Mouse (Mus musculus) forebrain, embryonic 14.5 days (tissue): ENCODE data around the gene Nmt1. TPM values are rescaled to one million over a fixed set of nuclear protein-coding genes. Genes with fewer than 3 reads are reported as not detected.

ENCODE experiments used
- ATAC-seq: fragments of 200-750 bp; cut with Nextera tagmentation; 2 replicates; pipeline ENCODE4 v1.8.0; 2017; ENCODE audit warnings: mild to moderate bottlenecking, moderate library complexity
- DNase-seq: peaks from one replicate; pipeline ENCODE4 v3.0.0-alpha.2; 2015; ENCODE audit warnings: low spot score
- H3K27ac ChIP-seq: fragments of 300-500 bp; sonication (generic); 2 replicates; pipeline ENCODE4 v1.5.1; 2014; ENCODE audit warnings: low read depth, mild to moderate bottlenecking, control low read depth, low read length, moderate library complexity
- H3K27me3 ChIP-seq: fragments of 300-500 bp; sonication (generic); replicated peaks from 2 replicates; pipeline ENCODE4 v1.6.1; 2014; ENCODE audit warnings: low read length, control low read depth, mixed read lengths; ENCODE audit not compliant: control insufficient read depth, insufficient read depth
- H3K36me3 ChIP-seq: fragments of 300-500 bp; sonication (generic); 2 replicates; pipeline ENCODE4 v1.6.1; 2014; ENCODE audit warnings: low read length, control low read depth; ENCODE audit not compliant: control insufficient read depth, insufficient read depth
- H3K4me1 ChIP-seq: fragments of 300-500 bp; sonication (generic); 2 replicates; pipeline ENCODE4 v1.6.1; 2014; ENCODE audit warnings: antibody characterized with exemption, low read length, control low read depth; ENCODE audit not compliant: control insufficient read depth, insufficient read depth
- H3K4me2 ChIP-seq: fragments of 300-500 bp; sonication (generic); 2 replicates; pipeline ENCODE4 v1.6.1; 2014; ENCODE audit warnings: mild to moderate bottlenecking, control low read depth, low read length
- H3K4me3 ChIP-seq: fragments of 300-500 bp; sonication (generic); 2 replicates; pipeline ENCODE4 v1.5.1; 2014; ENCODE audit warnings: low read depth, low read length, control low read depth
- H3K9ac ChIP-seq: fragments of 300-500 bp; sonication (generic); 2 replicates; pipeline ENCODE4 v1.6.1; 2014; ENCODE audit warnings: mild to moderate bottlenecking, low read length, control low read depth, moderate library complexity
- H3K9me3 ChIP-seq: fragments of 300-500 bp; sonication (generic); replicated peaks from 2 replicates; pipeline ENCODE4 v1.6.1; 2016; ENCODE audit warnings: low read length, control low read depth, mixed read lengths; ENCODE audit not compliant: control insufficient read depth
- WGBS: fragments of 180-500 bp; shearing (Covaris S2); extraction: QIAGEN DNeasy Blood & Tissue Kit; methylation state at CpG from one replicate; pipeline ENCODE4 v1.1.7; 2014; 5-methylcytosine and 5-hydroxymethylcytosine counted together
- polyA plus RNA-seq: library from polyadenylated mRNA; unstranded; fragments of >200 nt; fragmentation: Nextera tagmentation; extraction: Ambion mirVana; gene quantifications from 2 replicates; pipeline ENCODE4 v1.2.1, GENCODE M21; 2014

The Nmt1 gene
- polyA plus RNA-seq, 1 experiment from 2014 or later: 43.8 TPM

GRCm38 (mm10) chr11:103046286-103046685 lies 18.3 kb downstream of the Nmt1 start:
- DNase-seq: no peak
- peaks cover 63% of the 10 kb centered on the region for H3K36me3 ChIP-seq
- H3K9me3 ChIP-seq: no peaks in the 10 kb centered on the region
- WGBS: 39% methylated on average over 8 of the region's 8 CpGs
- no peaks in the 10 kb centered on the region for H3K27me3 ChIP-seq
- H3K4me3 ChIP-seq: no peak overlapping the region
- no peaks in the 10 kb centered on the region for H3K4me1 ChIP-seq
- no peak overlapping the region for H3K9ac ChIP-seq
- ATAC-seq: no peak
- H3K4me2 ChIP-seq: no peak overlapping the region
- no peak overlapping the region for H3K27ac ChIP-seq

- Histone ChIP-seq H3K36me3 (peaks cover 72% of the 10 kb centered on the region), H3K4me1 (no peaks in the 10 kb centered on the region), H3K9ac (no peak overlapping the region), H3K4me2 (no peak overlapping the region), H3K4me3 (no peak overlapping the region), H3K27ac (no peak overlapping the region), H3K9me3 (no peaks in the 10 kb centered on the region), H3K27me3 (no peaks in the 10 kb centered on the region)
- peak; percentile 19 for DNase-seq
- WGBS: 95% methylated on average over 5 of the region's 5 CpGs
- no peak for ATAC-seq
These were observed 21.6 kb downstream of the Nmt1 start for GRCm38 (mm10) chr11:103049611-103050010.

GRCm38 (mm10) chr11:103050153-103050552 lies 22.2 kb downstream of the Nmt1 start:
- no peak overlapping the region for H3K4me2 ChIP-seq
- H3K4me3 ChIP-seq: no peak overlapping the region
- DNase-seq (no peak), ATAC-seq (no peak)
- no peak overlapping the region for H3K9ac ChIP-seq
- 94% methylated on average over 9 of the region's 9 CpGs for WGBS
- H3K27me3 ChIP-seq: no peaks in the 10 kb centered on the region
- no peaks in the 10 kb centered on the region for H3K9me3 ChIP-seq
- H3K4me1 ChIP-seq: no peaks in the 10 kb centered on the region
- peaks cover 68% of the 10 kb centered on the region for H3K36me3 ChIP-seq
- no peak overlapping the region for H3K27ac ChIP-seq

- no peaks in the 10 kb centered on the region for H3K9me3 ChIP-seq
- H3K4me2 ChIP-seq: no peak overlapping the region
- H3K27me3 ChIP-seq: no peaks in the 10 kb centered on the region
- H3K9ac ChIP-seq: no peak overlapping the region
- no peaks in the 10 kb centered on the region for H3K4me1 ChIP-seq
- 84% methylated on average over 8 of the region's 8 CpGs for WGBS
- DNase-seq (no peak), ATAC-seq (no peak)
- no peak overlapping the region for H3K27ac ChIP-seq
- H3K36me3 ChIP-seq: peaks cover 68% of the 10 kb centered on the region
- H3K4me3 ChIP-seq: no peak overlapping the region
These were observed 23.3 kb downstream of the Nmt1 start for GRCm38 (mm10) chr11:103051249-103051691.

- ATAC-seq (no peak), DNase-seq (no peak)
- H3K9ac ChIP-seq: no peak overlapping the region
- 91% methylated on average over 6 of the region's 6 CpGs for WGBS
- no peak overlapping the region for H3K4me2 ChIP-seq
- H3K4me1 ChIP-seq: no peaks in the 10 kb centered on the region
- H3K27me3 ChIP-seq: no peaks in the 10 kb centered on the region
- H3K27ac ChIP-seq: no peak overlapping the region
- no peak overlapping the region for H3K4me3 ChIP-seq
- peaks cover 68% of the 10 kb centered on the region for H3K36me3 ChIP-seq
- no peaks in the 10 kb centered on the region for H3K9me3 ChIP-seq
These were observed 24.1 kb downstream of the Nmt1 start for GRCm38 (mm10) chr11:103052078-103052477.

GRCm38 (mm10) chr11:103053191-103054076 lies 25.4 kb downstream of the Nmt1 start:
- H3K4me2 ChIP-seq: no peak overlapping the region
- H3K27me3 ChIP-seq: no peaks in the 10 kb centered on the region
- DNase-seq (no peak), ATAC-seq (no peak)
- no peaks in the 10 kb centered on the region for H3K9me3 ChIP-seq
- H3K27ac ChIP-seq: no peak overlapping the region
- H3K4me3 ChIP-seq: no peak overlapping the region
- no peak overlapping the region for H3K9ac ChIP-seq
- peaks cover 75% of the 10 kb centered on the region for H3K36me3 ChIP-seq
- H3K4me1 ChIP-seq: no peaks in the 10 kb centered on the region
- 95% methylated on average over 18 of the region's 18 CpGs for WGBS

- no peak overlapping the region for H3K27ac ChIP-seq
- ATAC-seq (no peak), DNase-seq (peak; percentile 91)
- H3K36me3 ChIP-seq: peaks cover 85% of the 10 kb centered on the region
- H3K4me2 ChIP-seq: no peak overlapping the region
- no peaks in the 10 kb centered on the region for H3K4me1 ChIP-seq
- H3K27me3 ChIP-seq: no peaks in the 10 kb centered on the region
- H3K9me3 ChIP-seq: no peaks in the 10 kb centered on the region
- 42% methylated on average over 6 of the region's 6 CpGs for WGBS
- H3K4me3 ChIP-seq: no peak overlapping the region
- no peak overlapping the region for H3K9ac ChIP-seq
These were observed 26.8 kb downstream of the Nmt1 start for GRCm38 (mm10) chr11:103054798-103055197.

- Histone ChIP-seq H3K9ac (no peak overlapping the region), H3K4me3 (no peak overlapping the region), H3K27me3 (no peaks in the 10 kb centered on the region), H3K27ac (no peak overlapping the region), H3K36me3 (peaks cover 88% of the 10 kb centered on the region), H3K9me3 (no peaks in the 10 kb centered on the region), H3K4me1 (no peaks in the 10 kb centered on the region), H3K4me2 (no peak overlapping the region)
- 96% methylated on average over 7 of the region's 7 CpGs for WGBS
- DNase-seq: no peak
- ATAC-seq: no peak
These were observed 28.6 kb downstream of the Nmt1 start for GRCm38 (mm10) chr11:103056636-103057035.

- ATAC-seq (no peak), DNase-seq (no peak)
- H3K4me3 ChIP-seq: no peak overlapping the region
- 74% methylated on average over 3 of the region's 3 CpGs for WGBS
- peaks cover 84% of the 10 kb centered on the region for H3K36me3 ChIP-seq
- H3K27me3 ChIP-seq: no peaks in the 10 kb centered on the region
- H3K27ac ChIP-seq: no peak overlapping the region
- H3K9me3 ChIP-seq: no peaks in the 10 kb centered on the region
- H3K9ac ChIP-seq: no peak overlapping the region
- no peak overlapping the region for H3K4me2 ChIP-seq
- H3K4me1 ChIP-seq: no peaks in the 10 kb centered on the region
These were observed 30.6 kb downstream of the Nmt1 start for GRCm38 (mm10) chr11:103058499-103059085.
